Mouse (Mus musculus) A20 (cell line): ENCODE results near the gene Mapk6.

Experiments
- DNase-seq: peaks from one replicate; pipeline ENCODE4 v3.0.0-alpha.2; 2011; ENCODE audit warnings: low read depth, low spot score

Gene Mapk6

GRCm38 (mm10) chr9:75424358-75425150 lies 14.7 kb upstream of the Mapk6 start:
- no peak for DNase-seq

GRCm38 (mm10) chr9:75423683-75424082 lies 13.9 kb upstream of the Mapk6 start:
- no peak for DNase-seq

GRCm38 (mm10) chr9:75422251-75422691 lies 12.5 kb upstream of the Mapk6 start:
- no peak for DNase-seq

GRCm38 (mm10) chr9:75414204-75414603 lies 4.4 kb upstream of the Mapk6 start:
- peak; percentile 76 for DNase-seq

GRCm38 (mm10) chr9:75413206-75413605 lies 3.4 kb upstream of the Mapk6 start:
- DNase-seq = no peak

- DNase-seq = peak; percentile 26
These were observed 1.8 kb upstream of the Mapk6 start for GRCm38 (mm10) chr9:75411584-75411983.

GRCm38 (mm10) chr9:75410868-75411487 lies 1.2 kb upstream of the Mapk6 start:
- DNase-seq = peak; percentile 64

GRCm38 (mm10) chr9:75409031-75409851 lies 564 bp downstream of the Mapk6 start:
- DNase-seq = peak; percentile 82

GRCm38 (mm10) chr9:75408204-75408826 lies 1.5 kb downstream of the Mapk6 start:
- no peak for DNase-seq

GRCm38 (mm10) chr9:75407803-75408202 lies 2.0 kb downstream of the Mapk6 start:
- peak; percentile 35 for DNase-seq

GRCm38 (mm10) chr9:75406121-75406520 lies 3.7 kb downstream of the Mapk6 start:
- no peak for DNase-seq

- DNase-seq = no peak
These were observed 6.3 kb downstream of the Mapk6 start for GRCm38 (mm10) chr9:75403520-75403919.

- DNase-seq = no peak
These were observed 8.0 kb downstream of the Mapk6 start for GRCm38 (mm10) chr9:75401593-75402504.

- no peak for DNase-seq
These were observed 9.2 kb downstream of the Mapk6 start for GRCm38 (mm10) chr9:75400639-75401038.

- no peak for DNase-seq
These were observed 10.7 kb downstream of the Mapk6 start for GRCm38 (mm10) chr9:75399069-75399468.

- DNase-seq = no peak
These were observed 13.8 kb downstream of the Mapk6 start for GRCm38 (mm10) chr9:75395971-75396370.

- DNase-seq = no peak
These were observed 16.6 kb downstream of the Mapk6 start for GRCm38 (mm10) chr9:75393251-75393650.

GRCm38 (mm10) chr9:75385218-75385974 lies 24.4 kb downstream of the Mapk6 start:
- no peak for DNase-seq

GRCm38 (mm10) chr9:75384337-75384962 lies 25.4 kb downstream of the Mapk6 start:
- DNase-seq = no peak
